Mouse (Mus musculus) adrenal gland, adult (tissue): ENCODE results near the gene Mpeg1.

Source experiments
- DNase-seq, 2 experiments: peaks; one replicate each; pipeline ENCODE4 v3.0.0; 2022 to 2023; ENCODE audit warnings: low spot score in 1 of 2; ENCODE audit not compliant: inconsistent age in 2 of 2

Mpeg1 gene

DNA sequence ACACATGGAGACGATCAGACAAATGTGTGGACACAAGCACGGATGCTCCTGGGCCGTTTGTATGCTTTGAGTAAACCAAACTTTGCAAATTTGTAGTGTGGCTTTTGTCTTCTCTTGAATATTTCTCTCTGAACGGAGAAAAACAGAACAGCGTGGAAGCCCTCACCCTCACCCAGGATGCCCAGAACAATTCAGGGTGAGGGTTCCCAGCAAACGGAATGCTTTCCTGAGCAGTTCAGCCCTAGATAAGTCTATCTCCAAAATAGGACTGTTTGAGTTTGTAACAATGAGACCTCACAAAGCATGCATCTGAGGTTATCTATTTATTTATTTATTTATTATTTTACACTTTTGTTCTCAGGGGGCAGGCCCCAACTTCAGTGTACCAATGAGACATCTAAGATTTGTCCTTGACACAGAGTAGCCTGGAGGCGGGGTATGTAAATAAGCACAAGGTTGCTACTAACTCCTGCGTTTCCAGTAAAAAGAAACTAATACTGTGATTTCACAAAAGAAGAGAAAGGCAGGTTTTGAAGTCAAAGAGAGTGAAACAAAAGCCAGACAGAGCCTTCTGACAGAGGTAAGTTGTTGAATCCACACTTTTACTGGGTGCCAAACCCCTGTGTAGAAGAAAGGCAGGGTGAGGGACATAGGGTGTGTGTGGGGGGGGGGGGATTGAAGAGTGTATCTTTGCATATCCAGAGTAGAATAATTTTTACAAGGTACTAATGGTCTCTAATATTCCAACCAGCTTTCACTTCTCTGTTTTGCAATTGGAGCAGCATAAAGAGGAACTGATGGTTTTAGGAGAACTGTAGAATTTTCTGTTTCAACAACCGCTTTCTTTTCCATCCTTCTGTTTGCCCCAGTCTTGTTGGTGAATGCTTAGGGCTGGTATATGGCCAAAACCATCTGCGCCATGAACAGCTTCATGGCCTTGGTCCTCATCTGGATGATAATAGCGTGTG, at the start of gene Mpeg1:
Mpeg1 (plus strand) TSS at position 498 of the 968 bp plus-strand sequence.
- peak in 1 of 2 experiments; percentile 48 for DNase-seq

DNA sequence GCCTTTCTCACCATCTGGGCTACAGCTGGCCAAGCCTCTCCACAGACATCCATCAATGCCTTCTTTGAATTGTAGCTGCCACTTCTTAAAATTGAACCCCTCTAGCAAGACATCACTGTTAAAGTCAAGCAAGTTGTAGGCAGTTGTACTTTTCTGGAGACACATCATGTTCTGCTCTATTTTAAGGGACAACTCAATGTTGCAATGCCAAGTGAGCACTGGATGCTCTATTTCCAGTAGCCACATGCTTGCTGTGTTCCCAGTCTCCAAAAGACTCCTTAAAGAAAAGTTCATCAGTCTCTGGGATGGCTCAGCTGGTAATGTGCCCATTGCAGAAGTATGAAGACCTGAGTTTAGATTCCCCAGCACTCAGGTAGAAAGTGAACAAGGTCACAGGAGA, 46.8 kb upstream of the Mpeg1 start:
- DNase-seq = no peak

DNA sequence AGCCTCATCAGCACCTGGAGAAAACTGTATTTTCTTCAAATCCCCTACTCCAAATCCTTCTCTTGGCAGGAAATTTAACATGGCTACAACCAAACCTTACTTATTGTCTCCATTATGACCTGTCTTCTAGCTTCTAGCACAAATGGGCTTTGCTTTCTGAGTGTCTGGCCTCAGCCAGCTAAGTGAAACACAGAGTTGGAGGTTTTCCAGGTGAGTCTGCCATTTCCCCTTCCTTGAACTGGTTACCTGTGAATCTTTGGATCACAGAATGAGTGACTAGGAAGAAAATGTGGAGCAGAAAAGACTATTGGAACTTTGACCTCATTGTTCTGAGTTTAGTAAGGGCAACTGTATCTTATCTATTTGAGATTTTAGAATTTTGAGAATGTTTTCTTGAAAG, 43.2 kb upstream of the Mpeg1 start, which contains the start of gene Olfr1441:
Olfr1441 (plus strand) TSS at position 73 of the 400 bp plus-strand sequence.
- no peak for DNase-seq

DNA sequence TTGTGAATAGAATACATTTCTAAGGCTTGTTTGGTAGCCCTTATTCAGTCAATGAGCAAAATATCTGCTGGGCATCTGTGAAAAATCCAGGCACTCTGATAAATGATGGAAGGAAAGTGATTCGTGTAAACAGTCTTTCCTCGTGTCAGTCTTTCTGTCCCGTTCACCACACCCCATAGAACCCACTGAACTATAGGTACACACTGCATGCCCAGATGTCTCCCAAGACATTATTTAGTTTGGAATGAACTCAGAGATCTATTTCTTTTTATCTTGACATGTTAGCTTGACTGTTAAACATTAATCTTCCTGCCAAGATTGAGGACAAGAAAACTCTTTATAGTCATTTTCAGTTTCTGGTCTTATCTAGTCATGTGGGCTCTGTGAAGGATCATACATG, 42.3 kb upstream of the Mpeg1 start:
- no peak for DNase-seq

DNA sequence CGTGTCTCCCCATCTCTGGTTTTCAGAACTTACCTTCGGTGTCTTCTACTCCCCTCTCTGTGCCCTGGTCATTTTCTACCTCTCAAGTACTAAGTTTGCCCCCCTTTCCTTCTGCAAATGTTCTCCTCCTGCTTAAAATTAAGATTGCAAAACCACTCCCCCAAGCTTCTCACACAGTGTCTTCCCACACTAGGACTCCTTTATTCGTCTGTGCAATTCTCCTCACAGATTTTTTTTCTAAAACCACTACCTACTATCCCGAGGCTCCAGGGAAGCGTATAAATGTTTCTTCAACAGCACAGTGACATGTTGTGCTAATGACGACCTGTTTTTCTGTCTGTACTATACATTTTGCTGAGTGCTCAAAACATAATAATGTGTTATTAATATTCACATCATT, 40.0 kb upstream of the Mpeg1 start:
- no peak for DNase-seq

DNA sequence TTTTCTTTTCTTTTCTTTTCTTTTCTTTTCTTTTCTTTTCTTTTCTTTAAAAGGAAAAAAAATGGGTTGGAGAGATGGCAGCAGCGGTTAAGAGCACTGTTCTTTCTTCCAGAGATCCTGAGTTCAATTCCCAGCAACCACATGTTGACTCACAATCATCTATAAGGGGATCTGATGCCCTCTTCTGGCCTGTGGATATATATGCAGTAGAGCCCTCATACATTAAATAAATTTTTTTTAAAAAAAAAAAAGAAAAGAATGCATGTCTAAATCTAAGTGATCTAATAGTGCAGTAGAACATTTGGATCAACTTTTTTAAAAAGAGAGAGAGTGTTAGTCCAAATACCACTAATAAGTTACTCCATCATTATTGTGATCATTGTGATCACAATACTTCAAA, 38.9 kb upstream of the Mpeg1 start:
- no peak for DNase-seq

DNA sequence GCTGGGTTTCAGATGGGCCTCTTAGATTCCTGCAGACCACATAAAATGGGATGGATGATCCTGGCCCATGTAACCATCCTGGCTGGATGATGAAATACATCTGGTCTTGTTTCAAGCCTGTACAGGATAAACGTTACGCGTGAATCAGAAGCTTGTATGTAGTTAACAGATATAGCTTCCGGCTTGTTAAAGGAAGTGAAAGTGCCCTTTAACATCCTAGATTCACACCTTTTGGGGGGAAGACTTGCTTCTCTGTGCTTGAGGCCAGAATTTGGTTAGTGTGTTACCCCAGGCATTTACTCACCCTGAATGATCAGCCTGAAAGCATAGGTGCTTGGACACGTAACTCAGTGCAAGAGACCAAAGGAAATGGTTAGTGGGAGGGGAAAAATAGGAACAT, 33.5 kb upstream of the Mpeg1 start:
- DNase-seq = no peak

DNA sequence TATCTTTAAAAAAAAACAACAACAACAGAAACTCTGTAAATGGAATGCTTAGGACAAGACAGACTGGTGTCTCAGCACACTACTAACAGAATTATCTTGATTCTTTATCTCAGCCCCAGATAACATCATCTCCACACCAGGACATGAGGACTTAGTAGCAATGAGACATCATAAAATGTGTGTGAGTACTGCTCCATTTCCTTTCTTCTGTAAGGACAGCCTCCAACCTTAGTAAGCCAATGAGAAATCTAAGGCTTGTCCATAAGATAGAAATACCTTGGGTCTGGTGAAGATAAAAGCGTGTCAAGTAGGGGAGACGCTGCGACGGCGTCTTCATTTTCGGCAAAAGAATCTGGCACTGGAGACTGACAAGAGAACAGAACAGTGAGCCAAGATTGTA, 33.0 kb upstream of the Mpeg1 start, which contains the start of gene Pfpl:
Pfpl (plus strand) TSS at position 301 of the 400 bp plus-strand sequence.
- no peak for DNase-seq

DNA sequence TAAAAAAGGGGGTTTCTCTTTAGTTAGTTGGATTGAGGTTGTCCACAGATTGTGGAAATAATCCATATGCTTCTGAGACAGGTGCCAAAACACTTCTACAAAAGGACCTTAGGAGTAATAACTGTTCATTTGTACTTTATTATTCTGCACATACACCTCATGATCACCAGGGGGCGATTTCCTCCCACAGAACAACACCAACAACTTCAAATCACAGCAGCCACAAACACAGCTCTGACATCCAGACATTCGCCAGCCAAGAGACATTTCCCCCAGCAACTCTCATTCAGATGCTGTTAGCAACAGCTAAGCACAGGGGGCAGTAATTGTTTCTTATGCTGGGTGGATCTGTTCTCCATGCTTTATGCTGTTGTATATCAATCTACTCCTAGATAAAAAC, 27.5 kb upstream of the Mpeg1 start:
- DNase-seq = peak; percentile 26 to 83

DNA sequence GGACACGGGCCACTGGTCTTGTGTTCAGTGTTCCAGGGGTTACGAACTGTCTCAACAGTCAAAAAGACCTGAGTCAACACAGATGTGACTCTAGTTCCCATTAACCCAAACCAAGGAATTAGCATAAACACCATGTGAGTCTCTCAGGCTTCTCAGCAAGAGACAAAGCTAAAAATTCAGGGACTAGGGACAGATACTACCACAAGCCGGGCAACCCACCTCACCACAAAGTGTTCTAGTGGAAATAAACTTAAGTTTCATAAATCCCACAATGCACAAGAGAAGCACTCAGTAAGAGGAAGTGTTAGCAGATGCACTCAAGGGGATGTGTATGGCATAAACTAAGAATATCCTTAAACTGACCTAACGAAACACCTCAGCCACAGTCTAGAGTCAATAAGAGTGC, 25.6 kb upstream of the Mpeg1 start:
- peak in 1 of 2 experiments; percentile 35 for DNase-seq

DNA sequence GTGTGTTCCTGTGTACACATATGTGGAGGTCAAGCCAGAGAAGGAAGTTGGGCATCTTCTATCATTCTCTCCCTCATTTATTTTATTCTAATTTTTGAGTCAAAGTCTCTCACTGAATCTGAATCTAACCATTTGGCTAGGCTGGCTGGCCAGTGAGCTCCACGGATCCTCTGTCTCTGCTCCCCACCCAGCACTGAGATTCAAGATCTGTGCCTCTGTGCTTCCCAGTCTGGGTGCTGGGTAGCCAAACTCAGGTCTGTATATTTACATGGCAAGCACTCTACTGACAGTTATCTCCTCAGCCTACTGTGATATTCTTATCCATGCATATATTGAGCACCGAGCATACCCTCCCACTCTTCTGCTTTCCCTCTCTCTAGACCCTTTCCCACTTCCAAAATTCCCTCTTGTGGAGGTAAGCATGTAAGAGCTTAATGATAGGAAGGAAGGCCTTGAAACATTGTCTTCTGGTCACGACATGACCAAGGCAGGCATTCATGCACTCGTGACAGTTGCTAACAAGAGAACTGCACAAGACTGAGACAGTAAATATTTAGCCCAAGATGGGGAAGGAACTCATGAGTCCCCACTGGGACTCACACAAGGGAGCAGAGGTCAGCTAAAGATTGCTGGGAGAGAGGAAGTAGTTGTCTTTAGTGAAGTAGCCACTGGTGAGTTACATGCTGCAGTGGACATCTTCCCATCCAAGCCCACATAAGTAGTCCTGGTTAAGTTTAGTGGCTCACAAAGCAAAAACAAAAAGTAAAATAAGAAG, 24.6 kb upstream of the Mpeg1 start:
- no peak for DNase-seq

DNA sequence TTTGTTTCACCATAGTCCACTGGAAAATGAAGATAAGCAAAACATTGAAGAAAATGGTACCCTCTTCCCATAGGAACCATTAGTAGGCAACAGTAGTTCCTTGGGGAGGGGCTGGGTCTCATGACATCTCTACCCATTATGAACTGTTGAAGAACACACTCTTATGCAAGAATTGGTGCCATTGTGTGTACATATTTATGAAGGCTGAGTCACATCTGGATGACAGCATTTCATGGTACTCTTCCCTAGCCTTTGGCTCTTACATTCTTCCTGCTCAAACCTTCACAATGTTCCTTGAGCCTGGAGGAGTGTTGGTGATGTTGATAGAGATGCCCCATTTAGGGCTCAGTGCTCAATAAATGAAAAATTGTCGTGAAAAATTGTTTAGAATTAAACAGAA, 21.0 kb upstream of the Mpeg1 start:
- DNase-seq = no peak

DNA sequence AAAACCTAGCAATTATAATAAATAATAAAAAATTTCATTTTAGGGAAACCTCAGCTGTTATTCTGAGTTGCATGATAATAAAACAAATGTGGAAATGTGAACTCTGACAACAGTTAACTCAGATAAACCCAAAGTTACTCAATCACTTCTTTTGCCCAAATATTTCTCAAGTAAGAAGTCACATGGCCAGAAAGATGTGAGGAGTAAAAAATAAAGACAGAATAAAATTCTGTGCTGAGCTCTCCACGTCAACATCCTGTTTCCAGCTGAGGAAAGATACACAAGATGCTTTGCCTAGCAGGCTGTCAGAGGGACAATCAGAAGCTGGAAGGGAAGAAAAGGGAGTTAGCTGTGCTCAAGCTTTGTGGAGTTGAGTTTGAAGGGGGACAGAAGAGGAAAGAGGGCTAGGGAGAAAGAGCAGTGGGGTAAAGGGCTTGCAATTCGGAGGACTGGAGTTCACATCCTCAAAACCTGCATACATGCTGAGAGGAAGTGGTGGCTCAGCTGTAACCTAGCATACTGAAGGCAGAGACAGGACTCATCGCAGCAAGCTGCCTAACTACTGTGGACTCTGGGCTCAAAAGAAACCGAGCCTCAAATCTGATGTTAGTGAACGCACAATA, 20.4 kb upstream of the Mpeg1 start:
- peak in 1 of 2 experiments; percentile 47 for DNase-seq

DNA sequence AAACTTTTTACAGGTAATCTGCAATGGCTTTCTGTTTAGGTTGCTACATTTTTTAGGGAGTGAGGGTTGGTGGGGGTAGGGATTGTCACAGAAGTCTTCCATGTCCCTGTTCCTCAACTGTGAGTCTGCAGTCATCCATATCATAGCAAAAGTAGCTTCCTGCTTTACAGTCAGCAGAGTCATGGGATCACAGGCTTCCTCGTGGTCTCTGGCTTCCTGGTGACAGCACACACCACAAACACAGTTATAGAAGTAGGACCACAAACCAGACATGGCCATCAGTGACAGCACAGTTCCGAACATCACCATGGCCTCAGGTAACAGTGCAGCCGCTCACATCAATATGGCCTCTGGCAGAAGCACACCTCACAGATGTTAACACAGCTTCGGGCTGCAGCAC, 18.0 kb upstream of the Mpeg1 start:
- DNase-seq = peak in 1 of 2 experiments; percentile 37

DNA sequence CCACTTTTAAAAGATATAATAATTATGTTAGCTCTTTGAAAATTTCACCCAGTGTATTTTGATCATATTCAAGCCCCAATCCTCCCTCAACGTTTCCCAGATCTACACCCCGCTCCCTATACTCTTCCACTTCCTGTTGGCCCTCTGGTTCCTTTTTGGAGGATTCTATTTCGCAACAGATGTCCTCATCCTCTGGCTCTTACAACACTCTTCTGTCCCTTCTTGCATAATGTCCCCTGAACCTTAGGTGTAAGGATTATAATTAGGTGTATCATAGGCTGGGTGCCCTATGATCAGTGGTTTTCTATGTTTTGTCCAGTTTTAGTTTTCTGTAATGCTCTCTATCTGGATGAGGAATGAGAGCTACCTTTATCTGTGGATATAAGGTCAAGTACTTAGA, 15.6 kb upstream of the Mpeg1 start:
- peak in 1 of 2 experiments; percentile 57 for DNase-seq

DNA sequence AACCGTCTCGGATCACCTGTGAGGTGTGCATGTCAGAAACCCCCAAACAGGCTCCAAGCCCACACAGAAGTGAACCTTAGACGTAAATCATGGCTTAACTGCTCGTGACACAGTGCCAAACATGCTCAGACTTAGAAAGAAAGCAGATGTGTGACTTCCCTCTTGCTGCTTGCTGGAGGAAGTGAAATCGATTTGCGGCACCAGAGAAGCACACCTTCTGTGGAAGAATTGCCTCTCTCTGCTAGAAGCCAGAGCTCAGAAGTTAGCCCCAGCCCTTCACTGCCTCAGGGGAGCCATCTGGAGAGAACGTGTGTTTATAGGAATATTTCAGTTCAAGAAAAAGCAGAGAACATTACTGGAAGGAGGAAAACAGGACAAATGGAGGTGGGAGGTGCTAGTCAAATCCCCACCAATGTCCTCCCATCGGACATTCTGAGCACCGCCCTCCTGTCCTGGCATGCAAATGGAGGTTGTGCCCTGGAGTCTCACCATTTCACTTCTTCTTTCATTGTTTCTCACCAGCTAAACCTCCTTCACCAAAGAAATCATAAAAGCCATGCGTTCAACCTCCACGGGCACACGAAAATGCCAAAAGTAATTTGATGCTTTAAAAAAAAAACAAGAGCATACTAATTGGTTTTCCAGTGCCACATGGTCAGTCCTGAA, 3.0 kb upstream of the Mpeg1 start:
- DNase-seq = peak in 1 of 2 experiments; percentile 42

DNA sequence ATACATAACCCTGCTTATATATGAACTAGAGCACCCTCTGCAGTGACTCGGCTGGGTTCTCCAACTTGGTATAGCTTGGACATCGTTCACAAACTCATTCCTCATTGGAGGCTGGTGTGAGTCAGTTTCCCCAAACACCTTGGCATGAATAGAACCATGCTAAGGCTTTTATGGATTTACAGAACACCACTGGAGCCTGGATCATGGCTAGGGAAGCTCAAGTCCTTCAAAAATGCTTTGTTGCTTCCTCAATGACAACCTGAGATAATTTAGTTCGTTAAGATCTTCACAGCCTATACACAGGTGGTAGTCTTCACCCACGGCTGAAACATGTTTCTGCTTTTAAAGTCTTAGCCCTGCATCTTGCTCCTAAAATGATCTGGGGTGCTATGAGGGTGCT, 1.1 kb upstream of the Mpeg1 start:
- no peak for DNase-seq

DNA sequence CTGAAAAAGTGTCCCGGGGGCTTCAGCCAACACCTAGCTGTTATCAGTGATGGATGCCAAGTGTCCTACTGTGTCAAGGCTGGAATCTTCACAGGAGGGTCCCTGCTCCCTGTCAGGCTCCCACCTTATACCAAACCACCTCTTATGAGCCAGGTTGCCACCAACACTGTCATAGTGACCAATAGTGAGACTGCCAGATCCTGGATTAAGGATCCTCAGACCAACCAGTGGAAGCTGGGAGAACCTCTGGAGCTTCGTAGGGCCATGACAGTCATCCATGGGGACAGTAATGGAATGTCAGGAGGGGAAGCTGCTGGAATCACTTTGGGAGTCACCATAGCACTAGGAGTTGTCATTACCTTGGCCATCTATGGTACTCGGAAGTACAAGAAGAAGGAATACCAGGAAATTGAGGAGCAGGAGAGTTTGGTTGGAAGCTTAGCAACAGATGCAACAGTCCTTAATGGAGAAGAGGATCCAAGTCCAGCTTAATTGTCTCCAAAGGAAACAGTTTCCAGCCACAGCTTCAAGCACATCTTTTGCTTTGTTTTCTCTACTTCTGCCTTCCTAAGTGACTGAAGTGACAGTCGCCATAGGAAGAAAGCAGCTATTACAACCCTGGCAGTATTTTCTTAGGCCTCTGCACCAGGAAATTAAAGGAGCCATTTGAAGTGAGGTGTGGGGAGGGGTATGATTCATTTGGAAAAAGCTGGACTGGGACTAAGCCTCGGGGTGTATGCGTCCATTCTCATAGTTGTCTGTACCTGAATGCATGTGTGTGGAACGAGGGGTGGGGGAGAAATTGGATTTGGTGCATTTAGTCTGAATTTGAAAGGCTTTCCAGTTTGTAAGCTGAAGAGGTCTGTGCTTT, 2.5 kb downstream of the Mpeg1 start:
- peak in 1 of 2 experiments; percentile 35 for DNase-seq

DNA sequence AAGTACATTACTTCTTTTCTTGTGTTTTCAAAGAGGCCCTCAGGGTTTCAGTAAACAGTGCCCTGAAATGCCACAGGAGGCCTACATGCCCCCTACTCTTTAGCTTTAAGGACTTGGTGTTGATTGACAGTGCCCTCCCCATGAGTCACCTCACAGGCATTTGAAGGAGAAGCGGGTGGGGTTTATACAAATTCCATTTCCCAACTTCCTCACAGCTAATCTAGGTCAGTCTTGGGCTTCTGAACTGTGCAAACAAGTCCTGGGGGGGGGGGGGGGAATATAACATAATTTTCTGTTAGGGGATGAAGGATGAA, 3.1 kb downstream of the Mpeg1 start:
- DNase-seq = peak; percentile 44 to 79

DNA sequence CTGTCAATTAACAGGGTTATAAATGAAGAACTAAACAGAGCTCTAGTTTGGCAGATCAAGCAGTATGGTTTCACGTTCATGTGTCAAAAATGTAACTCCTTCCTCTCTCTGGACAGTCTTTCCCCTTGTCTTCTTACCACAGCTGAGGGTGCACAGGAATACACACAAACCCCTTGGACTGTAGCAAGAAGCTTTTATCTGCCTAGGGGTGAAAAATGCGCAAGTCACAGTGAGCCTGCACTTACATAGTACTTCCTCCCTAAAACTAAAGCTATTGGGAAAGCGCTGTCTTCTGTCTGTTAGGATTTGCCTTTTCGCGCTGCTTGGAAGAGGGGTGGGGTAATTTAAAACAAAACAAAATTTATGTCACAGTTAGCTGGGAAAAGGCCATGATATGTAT, 3.5 kb downstream of the Mpeg1 start:
- peak in 1 of 2 experiments; percentile 45 for DNase-seq
